Mouse (Mus musculus) bone marrow, adult 2 months (tissue): ENCODE measurements around the gene Ccl5.

Experiments used
- CTCF ChIP-seq: fragments of 200-500 bp; IDR thresholded peaks from 2 replicates; pipeline ENCODE4 v1.5.1; 2011; ENCODE audit warnings: low read length, control low read depth; ENCODE audit not compliant: control insufficient read depth, insufficient read depth
- POLR2A ChIP-seq: fragments of 200-500 bp; IDR thresholded peaks from 2 replicates; pipeline ENCODE4 v1.6.1; 2011; ENCODE audit warnings: low read depth, mild to moderate bottlenecking, control low read depth, low read length, borderline replicate concordance; ENCODE audit not compliant: control insufficient read depth

DNA sequence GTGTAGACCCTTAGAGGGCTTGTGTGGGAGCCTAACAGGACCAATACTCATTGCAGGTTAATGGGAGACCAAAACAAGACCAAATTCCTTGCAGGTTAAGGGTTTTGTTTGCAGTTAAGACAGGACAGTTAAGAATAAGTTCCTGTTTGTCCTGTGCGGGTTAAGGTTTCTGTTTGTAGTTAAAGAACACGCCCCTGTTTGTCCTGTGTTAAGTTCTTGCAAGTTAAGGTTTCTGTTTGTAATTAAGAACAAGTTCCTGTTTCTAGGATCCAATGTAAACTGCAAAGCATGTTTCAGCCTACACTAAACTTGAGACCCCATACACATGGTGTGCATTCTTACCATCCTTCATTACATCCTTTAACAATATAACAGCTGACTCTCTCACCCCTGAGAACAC lies 39.9 kb upstream of the Ccl5 start:
- TF ChIP-seq CTCF (no peak), POLR2A (no peak)
